Mouse (Mus musculus) splenic B cell, adult 2 months (primary cell): Measurements from ENCODE around the gene Dgcr8.

Experiments
- DNase-seq: peaks from one replicate; pipeline ENCODE4 v3.0.0-alpha.2; 2011; ENCODE audit warnings: low read depth, low spot score
- H3K27me3 ChIP-seq: 2 replicates; pipeline ENCODE4 v1.6.1; 2012; ENCODE audit warnings: mild to moderate bottlenecking, low read length, moderate library complexity, mixed read lengths; ENCODE audit not compliant: control insufficient read depth, poor library complexity, insufficient read depth, severe bottlenecking
- H3K36me3 ChIP-seq: 2 replicates; pipeline ENCODE4 v1.6.1; 2012; ENCODE audit warnings: mild to moderate bottlenecking, low read length, moderate library complexity, mixed read lengths; ENCODE audit not compliant: control insufficient read depth, poor library complexity, insufficient read depth, severe bottlenecking

The Dgcr8 gene

GRCm38 (mm10) chr16:18235389-18236065 lies 53.5 kb downstream of the Dgcr8 start:
- Histone ChIP-seq H3K36me3 (peaks cover 4% of the 10 kb centered on the region; the same call in 1 of the 2 replicates), H3K27me3 (no peaks in the 10 kb centered on the region)
- peak; percentile 34 for DNase-seq

GRCm38 (mm10) chr16:18234671-18235388 lies 54.2 kb downstream of the Dgcr8 start, which contains the start of gene Zdhhc8:
Gene Zdhhc8 (minus strand): TSS chr16:18235136.
- peak; percentile 62 for DNase-seq

GRCm38 (mm10) chr16:18233919-18234670 lies 55.0 kb downstream of the Dgcr8 start:
- Histone ChIP-seq H3K36me3 (0 out of 2 replicates have a peak, but pooled peaks cover 2% of the 10 kb centered on the region), H3K27me3 (no peaks in the 10 kb centered on the region)
- DNase-seq = peak; percentile 33

More at GRCm38 (mm10) chr16:18234671-18235388, 54.2 kb downstream of the Dgcr8 start, which contains the start of gene Zdhhc8:
- Histone ChIP-seq H3K36me3 (0 out of 2 replicates have a peak, but pooled peaks cover 2% of the 10 kb centered on the region), H3K27me3 (no peaks in the 10 kb centered on the region)

- H3K36me3 ChIP-seq = no peaks in the 10 kb centered on the region
- no peak for DNase-seq
- no peaks in the 10 kb centered on the region for H3K27me3 ChIP-seq
These were observed 55.6 kb downstream of the Dgcr8 start for GRCm38 (mm10) chr16:18233451-18233850.

- Histone ChIP-seq H3K36me3 (no peaks in the 10 kb centered on the region), H3K27me3 (no peaks in the 10 kb centered on the region)
- DNase-seq = no peak
These were observed 57.6 kb downstream of the Dgcr8 start for GRCm38 (mm10) chr16:18231451-18231850.

- H3K27me3 ChIP-seq = no peaks in the 10 kb centered on the region
- no peak for DNase-seq
- H3K36me3 ChIP-seq = no peaks in the 10 kb centered on the region
These were observed 58.0 kb downstream of the Dgcr8 start for GRCm38 (mm10) chr16:18231047-18231446.

GRCm38 (mm10) chr16:18230617-18231016 lies 58.4 kb downstream of the Dgcr8 start:
- no peak for DNase-seq
- no peaks in the 10 kb centered on the region for H3K36me3 ChIP-seq

GRCm38 (mm10) chr16:18229622-18230021 lies 59.4 kb downstream of the Dgcr8 start:
- Histone ChIP-seq H3K36me3 (peaks cover 3% of the 10 kb centered on the region), H3K27me3 (no peaks in the 10 kb centered on the region)
- no peak for DNase-seq

More at GRCm38 (mm10) chr16:18230617-18231016, 58.4 kb downstream of the Dgcr8 start:
- H3K27me3 ChIP-seq = no peaks in the 10 kb centered on the region

GRCm38 (mm10) chr16:18228856-18229255 lies 60.2 kb downstream of the Dgcr8 start:
- Histone ChIP-seq H3K27me3 (no peaks in the 10 kb centered on the region), H3K36me3 (peaks cover 3% of the 10 kb centered on the region)
- DNase-seq = no peak

GRCm38 (mm10) chr16:18227897-18228422 lies 61.1 kb downstream of the Dgcr8 start:
- peaks cover 3% of the 10 kb centered on the region for H3K36me3 ChIP-seq
- H3K27me3 ChIP-seq = no peaks in the 10 kb centered on the region
- DNase-seq = no peak

GRCm38 (mm10) chr16:18227187-18227586 lies 61.9 kb downstream of the Dgcr8 start:
- peaks cover 6% of the 10 kb centered on the region for H3K36me3 ChIP-seq
- no peaks in the 10 kb centered on the region for H3K27me3 ChIP-seq
- no peak for DNase-seq

GRCm38 (mm10) chr16:18222188-18222587 lies 66.9 kb downstream of the Dgcr8 start:
- DNase-seq = no peak
- H3K27me3 ChIP-seq = no peaks in the 10 kb centered on the region
- H3K36me3 ChIP-seq = peaks cover 6% of the 10 kb centered on the region

- H3K27me3 ChIP-seq = no peaks in the 10 kb centered on the region
- H3K36me3 ChIP-seq = peaks cover 6% of the 10 kb centered on the region
- DNase-seq = peak; percentile 20
These were observed 67.5 kb downstream of the Dgcr8 start for GRCm38 (mm10) chr16:18221543-18221898.

GRCm38 (mm10) chr16:18220856-18221542 lies 68.0 kb downstream of the Dgcr8 start:
- Histone ChIP-seq H3K27me3 (no peaks in the 10 kb centered on the region), H3K36me3 (peaks cover 6% of the 10 kb centered on the region)
- no peak for DNase-seq
